Mouse (Mus musculus) spleen, adult 2 months (tissue): Measurements from ENCODE around the gene H2afx.

Experiments used
- CTCF ChIP-seq: fragments of 200-500 bp; IDR thresholded peaks from 2 replicates; pipeline ENCODE4 v1.5.1; 2011; ENCODE audit warnings: mild to moderate bottlenecking, inconsistent platforms; ENCODE audit not compliant: insufficient read depth, insufficient read length, insufficient replicate concordance; ENCODE audit errors: extremely low read depth
- POLR2A ChIP-seq: fragments of 200-500 bp; IDR thresholded peaks from 2 replicates; pipeline ENCODE4 v1.6.1; 2011; ENCODE audit warnings: low read depth, low read length, inconsistent platforms

DNA sequence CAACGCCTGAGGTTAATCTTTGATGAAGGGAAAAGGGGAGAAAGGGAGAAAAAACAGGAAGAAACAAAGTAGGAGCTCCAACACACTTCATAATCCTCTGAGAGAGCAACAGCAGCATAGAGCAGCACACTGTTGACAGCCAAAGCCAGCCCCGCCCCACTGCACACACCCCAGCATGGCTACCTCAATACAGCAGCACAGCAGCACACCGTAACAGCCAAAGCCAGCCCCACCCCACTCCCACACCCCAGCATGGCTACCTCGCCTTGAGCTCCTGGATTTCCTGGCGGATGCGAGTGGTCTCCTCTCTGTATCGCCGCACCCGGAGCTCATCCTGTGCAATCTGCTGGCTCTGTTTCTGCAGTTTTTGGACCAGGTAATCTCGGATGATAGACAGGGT lies 17.8 kb downstream of the H2afx start:
- no peak for TF ChIP-seq POLR2A
- no peak for TF ChIP-seq CTCF
